Mouse (Mus musculus): ENCODE measurements around the gene Gm5108.

DNA sequence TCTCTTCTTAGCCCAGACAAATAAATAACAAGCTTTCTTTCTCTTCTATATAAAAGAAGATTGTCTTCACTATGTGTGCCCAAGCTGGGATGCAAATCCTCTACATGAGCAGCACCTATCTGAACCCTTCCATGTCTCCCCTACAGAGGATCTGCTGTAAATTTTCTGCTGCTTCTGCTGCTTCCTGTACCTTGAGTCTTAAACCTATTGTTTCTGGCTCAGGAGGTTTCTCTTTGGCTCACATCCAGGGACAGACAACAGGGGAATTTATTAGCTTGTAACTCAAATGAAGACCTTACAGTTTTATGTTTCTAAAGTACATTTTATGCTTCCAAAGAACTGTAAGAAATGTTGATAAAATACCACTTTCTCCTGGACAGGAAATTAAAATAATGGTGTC lies 5.5 kb downstream of the Gm5108 start:
- TF ChIP-seq POLR2A (IDR thresholded peaks at IDR 0.05; ENCODE audit: insufficient read depth, low read length) (no peak), CTCF (IDR thresholded peaks at IDR 0.05; ENCODE audit: low read depth, low read length) (no peak)
